Mouse (Mus musculus): Measurements from ENCODE around the gene Pcnx2.

Pcnx2 gene

GRCm38 (mm10) chr8:125709171-125709570, 188.9 kb downstream of the Pcnx2 start:
- DNase-seq (ENCODE audit: low spot score), result no peak

- no peak for DNase-seq (ENCODE audit: low spot score)
Observed at GRCm38 (mm10) chr8:125705816-125706215, 192.3 kb downstream of the Pcnx2 start.

GRCm38 (mm10) chr8:125704434-125704833, 193.7 kb downstream of the Pcnx2 start:
- DNase-seq (ENCODE audit: low spot score), result no peak

GRCm38 (mm10) chr8:125702868-125703473, 195.1 kb downstream of the Pcnx2 start:
- no peak for DNase-seq (ENCODE audit: low spot score)
